Mouse (Mus musculus) embryo, embryonic 11.5 days (tissue): ENCODE data around the gene Sec62.
"Not testable (repeated sequence)": the region's sequence is repeated elsewhere in the genome, so short reads cannot be mapped to it uniquely, and the experiment has no call there.

ENCODE experiments used
- DNase-seq: peaks from one replicate; pipeline ENCODE4 v3.0.0-alpha.2; 2012; ENCODE audit warnings: low read depth, low spot score

The Sec62 gene

DNA sequence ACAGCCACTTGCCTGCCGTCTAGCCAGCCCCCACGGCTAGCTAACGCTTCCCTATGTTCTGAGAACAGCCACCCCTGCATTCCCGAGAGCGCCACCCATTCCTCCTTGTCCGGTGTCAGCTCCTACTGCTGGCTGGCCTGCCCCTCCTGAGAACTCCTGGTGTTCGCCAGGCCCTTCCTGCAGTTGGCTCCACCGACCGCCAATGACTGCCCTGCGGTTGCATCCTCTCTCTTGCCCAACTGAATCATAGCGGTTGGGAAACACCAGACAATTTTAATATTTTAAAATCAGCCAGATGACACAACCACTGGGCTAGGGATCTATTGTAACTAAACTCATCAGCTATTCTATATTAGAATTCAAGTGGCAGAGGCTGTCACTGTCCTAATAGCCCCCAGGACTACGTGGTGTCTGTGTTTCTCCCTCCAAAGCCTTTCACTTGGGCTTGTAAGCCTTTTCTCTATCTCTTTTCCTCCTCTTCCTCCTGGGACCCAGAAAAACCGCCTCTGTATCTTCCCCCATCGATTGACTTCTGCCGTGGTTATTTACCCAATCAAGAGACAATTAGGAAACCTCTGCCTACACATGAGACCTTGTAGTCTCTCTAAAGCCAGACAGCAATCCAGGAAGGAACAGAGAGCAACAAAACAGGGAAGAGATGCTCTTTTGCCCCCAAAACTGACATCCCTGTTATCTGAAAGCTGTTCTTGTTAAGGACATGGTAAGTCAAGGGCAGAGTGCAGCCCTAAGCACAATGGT is 39.4 kb downstream of the Sec62 start:
- no peak for DNase-seq

GRCm38 (mm10) chr3:30833254-30833653 is 40.6 kb downstream of the Sec62 start:
- DNase-seq = no peak

GRCm38 (mm10) chr3:30845755-30846154 is 53.1 kb downstream of the Sec62 start:
- no peak for DNase-seq

DNA sequence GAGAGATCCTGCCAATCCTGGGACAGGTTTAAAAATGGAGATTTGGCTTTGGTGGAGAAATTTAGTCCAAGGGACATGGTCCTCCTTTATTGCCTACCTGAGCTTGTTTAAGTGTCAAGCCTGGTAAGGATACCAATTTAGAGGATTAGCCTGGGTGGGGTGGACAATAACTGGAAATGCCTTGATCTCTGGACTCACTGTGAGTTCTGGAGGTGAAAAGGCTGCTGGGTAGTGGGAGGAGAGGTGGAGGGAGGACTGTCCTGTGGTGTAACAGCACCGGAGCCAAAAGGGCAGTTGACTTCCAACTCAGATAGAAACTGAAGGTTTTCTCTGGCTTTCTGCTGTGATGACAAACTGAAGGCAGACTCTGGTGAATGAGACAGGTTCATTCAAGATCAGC is 54.7 kb downstream of the Sec62 start:
- no peak for DNase-seq

- DNase-seq = no peak
Measured at GRCm38 (mm10) chr3:30851422-30851821, 58.7 kb downstream of the Sec62 start.

DNA sequence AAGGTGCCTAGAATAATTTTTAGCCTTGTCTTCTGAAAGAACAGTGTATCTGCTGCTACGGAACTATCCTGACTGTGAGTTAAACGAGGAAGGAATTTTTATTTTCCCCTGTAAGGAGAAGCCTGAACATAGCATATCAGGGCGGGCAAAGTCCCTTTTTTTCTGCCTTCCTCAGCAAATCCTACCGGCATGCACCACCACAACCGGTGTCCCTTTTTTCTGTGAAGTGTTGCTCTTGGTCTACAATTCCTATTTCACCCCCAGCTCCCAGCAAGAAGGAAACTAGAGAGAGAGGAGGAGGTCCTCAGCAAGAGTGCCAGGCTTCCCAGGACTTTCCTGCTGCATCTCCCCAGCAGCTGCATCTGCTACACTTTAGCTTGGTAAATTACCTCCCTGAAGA is 60.9 kb downstream of the Sec62 start:
- no peak for DNase-seq

GRCm38 (mm10) chr3:30855604-30856458 is 63.2 kb downstream of the Sec62 start, which contains the start of gene Gpr160:
Gpr160 (plus strand) TSS chr3:30855950.
- DNase-seq = peak; percentile 13

GRCm38 (mm10) chr3:30859599-30859998 is 66.9 kb downstream of the Sec62 start:
- DNase-seq = not testable (repeated sequence)

DNA sequence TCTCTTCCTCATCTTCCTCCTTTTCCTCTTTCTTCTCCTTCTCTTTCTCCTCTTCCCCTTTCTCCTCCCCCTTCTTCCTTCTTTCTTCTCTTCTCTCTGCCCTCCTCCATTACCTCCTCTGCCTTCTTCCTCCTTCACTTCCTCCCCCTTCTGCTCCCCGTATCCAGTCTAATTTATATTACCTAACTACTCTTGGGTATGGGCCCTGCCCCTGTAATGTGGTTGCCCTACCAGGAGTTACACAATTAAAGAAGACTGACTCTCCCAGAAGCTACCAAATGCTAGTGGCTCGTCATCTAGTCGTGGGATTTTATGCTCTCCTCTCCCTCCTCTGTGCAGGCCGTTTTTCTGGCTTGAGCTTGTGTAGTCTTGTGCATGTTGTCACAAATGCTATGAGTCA is 68.0 kb downstream of the Sec62 start:
- DNase-seq = no peak

DNA sequence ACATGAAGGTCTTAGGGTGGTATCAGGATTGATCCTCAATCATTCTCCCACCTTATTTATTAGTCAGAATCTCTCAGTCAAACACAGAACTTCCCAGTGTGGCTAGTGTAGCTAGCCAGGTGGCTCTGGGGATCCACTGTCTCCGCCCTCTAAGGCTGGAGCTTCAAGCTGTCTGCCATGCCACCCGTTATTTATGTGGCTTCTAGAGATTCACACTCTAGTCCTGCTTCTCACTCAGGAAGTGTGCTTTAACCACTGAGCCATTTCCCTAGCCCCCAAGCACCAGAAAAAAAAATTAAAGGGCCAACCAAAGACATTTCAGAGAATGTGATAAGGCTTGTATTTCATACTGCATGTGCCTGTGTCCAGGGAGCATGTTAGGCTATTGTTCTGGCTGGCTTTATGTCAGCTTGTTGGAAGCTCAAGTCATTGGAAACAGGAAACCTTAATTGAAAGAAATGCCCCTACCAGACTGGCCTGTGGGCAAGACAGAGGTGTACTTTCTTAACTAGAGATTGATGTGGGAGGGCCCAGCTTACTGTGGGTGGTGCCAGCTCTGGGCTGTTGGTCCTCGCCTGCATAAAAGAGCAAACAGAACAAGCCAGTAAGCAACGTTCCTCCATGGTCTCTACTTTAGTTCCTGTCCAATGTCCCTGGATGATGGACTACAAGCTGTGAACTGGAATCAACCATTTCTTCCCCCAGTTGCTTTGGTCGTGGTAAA is 71.2 kb downstream of the Sec62 start:
- no peak for DNase-seq

DNA sequence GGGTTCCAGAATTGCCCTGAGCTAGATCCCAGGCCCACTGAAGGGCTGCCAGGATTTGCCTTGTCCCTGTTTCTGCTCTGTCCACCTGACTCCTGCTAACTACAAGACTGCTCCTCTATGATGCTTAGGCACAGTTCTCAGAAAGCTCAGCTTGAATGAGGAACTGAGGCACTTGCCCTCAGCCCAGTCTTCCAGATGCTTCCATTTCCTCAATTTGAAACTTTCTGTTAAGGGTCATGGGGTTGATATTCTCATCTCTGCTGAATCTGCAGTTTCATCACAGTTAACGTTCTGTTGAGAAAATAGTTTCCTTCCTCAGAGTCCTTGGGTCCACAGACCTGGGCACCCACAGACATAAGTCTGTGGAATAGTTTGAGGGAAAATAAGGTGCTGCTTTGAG is 72.0 kb downstream of the Sec62 start:
- no peak for DNase-seq

DNA sequence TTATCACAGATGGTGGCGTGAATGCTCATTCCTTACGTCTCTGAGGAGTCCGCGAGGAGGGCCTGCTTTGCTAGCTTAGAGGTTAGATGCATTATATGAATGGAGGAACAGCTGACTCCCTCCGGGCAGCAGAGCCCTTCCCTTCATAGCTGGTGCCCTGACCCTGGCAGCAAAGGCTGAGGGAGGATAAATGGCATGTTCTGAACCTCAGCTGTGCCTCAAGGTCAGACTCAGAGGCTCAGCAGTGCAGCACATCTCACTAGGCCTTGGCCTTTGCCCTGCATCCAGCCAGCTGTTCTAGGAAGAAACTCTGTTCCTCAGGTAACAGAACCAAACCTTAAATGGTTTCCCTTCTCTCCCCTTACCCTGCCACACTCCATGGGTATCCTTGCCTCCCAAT is 75.5 kb downstream of the Sec62 start:
- DNase-seq = no peak

- no peak for DNase-seq
Measured at GRCm38 (mm10) chr3:30868625-30869024, 76.0 kb downstream of the Sec62 start.

DNA sequence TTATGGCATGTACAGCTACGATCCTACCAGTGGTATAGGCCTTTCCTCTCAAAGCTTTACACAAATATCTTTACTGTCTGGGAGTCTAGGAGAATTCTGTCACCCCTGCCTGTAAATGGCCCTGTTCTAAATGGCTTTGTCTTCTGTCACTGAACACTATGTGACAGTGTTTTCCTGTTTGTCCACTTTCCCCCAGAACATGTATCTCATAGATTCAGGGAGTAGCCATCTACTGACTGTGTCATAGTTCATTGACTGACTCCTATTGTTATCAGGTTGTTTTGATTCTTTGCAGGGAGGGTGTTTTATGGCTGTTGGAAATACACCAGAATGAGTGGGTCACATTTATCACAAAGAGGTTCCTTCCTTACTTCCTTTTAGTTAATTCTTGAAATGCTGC is 77.3 kb downstream of the Sec62 start:
- no peak for DNase-seq
